Mouse (Mus musculus): ENCODE measurements around the gene Fmnl2.

DNA sequence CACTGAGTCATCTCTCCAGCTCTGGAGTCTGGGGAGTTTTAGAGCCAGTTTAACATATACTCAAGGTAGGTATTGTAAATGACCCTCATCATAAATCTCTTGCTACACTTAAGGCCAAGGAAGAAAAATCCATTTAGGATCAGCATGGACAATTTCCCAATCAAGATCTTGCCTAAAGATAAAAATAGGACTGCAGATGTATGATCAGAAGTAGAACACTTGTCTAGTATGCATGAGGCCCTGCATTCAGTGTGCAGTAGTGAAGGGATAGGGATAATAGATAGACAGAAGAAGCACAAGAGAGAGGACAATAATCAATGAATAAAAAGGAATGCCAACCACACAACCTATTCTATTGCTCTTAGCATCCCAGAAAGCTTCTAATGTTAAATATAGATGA lies 322.2 kb downstream of the Fmnl2 start:
- no peak for TF ChIP-seq GATA1 (IDR thresholded peaks at IDR 0.05; ENCODE audit: borderline replicate concordance, low read length)
- no peak for TF ChIP-seq FLI1 (IDR thresholded peaks at IDR 0.05; ENCODE audit: low read length)
